Mouse (Mus musculus) limb, embryonic 14.5 days (tissue): ENCODE measurements around the gene Dgkg. TPM values are rescaled to one million over a fixed set of nuclear protein-coding genes. Genes with fewer than 3 reads are reported as not detected.
A peak's percentile ranks its signal among the peaks of the same experiment; 100 is the strongest.

Source experiments
- ATAC-seq: fragments of 200-750 bp; cut with Nextera tagmentation; 2 replicates; pipeline ENCODE4 v1.8.0; 2017; ENCODE audit warnings: low read depth, moderate number of reproducible peaks, moderate TSS enrichment; ENCODE audit not compliant: low FRiP score
- DNase-seq: peaks from one replicate; pipeline ENCODE4 v3.0.0-alpha.2; 2015; ENCODE audit warnings: low spot score
- H3K27ac ChIP-seq: fragments of 300-500 bp; sonication (generic); replicated peaks from 2 replicates; pipeline ENCODE4 v1.5.1; 2014; ENCODE audit warnings: low read depth, mild to moderate bottlenecking, low read length, moderate library complexity, mixed read lengths
- H3K27me3 ChIP-seq: fragments of 300-500 bp; sonication (generic); 2 replicates; pipeline ENCODE4 v1.6.1; 2014; ENCODE audit warnings: low read length, mixed read lengths; ENCODE audit not compliant: control insufficient read depth, insufficient read depth
- H3K36me3 ChIP-seq: fragments of 300-500 bp; sonication (generic); 2 replicates; pipeline ENCODE4 v1.6.1; 2014; ENCODE audit warnings: mild to moderate bottlenecking, low read length, moderate library complexity, mixed read lengths; ENCODE audit not compliant: control insufficient read depth, insufficient read depth
- H3K4me1 ChIP-seq: fragments of 300-500 bp; sonication (generic); 2 replicates; pipeline ENCODE4 v1.6.1; 2014; ENCODE audit warnings: antibody characterized with exemption, low read length, mixed read lengths; ENCODE audit not compliant: control insufficient read depth, insufficient read depth
- H3K4me2 ChIP-seq: fragments of 300-500 bp; sonication (generic); replicated peaks from 2 replicates; pipeline ENCODE4 v1.6.1; 2014; ENCODE audit warnings: low read depth, mild to moderate bottlenecking, low read length, moderate library complexity; ENCODE audit not compliant: severe bottlenecking
- H3K4me3 ChIP-seq: fragments of 300-500 bp; sonication (generic); replicated peaks from 2 replicates; pipeline ENCODE4 v1.5.1; 2014; ENCODE audit warnings: low read length
- H3K9ac ChIP-seq: fragments of 300-500 bp; sonication (generic); 2 replicates; pipeline ENCODE4 v1.6.1; 2014; ENCODE audit warnings: mild to moderate bottlenecking, low read depth, low read length, moderate library complexity; ENCODE audit not compliant: severe bottlenecking
- H3K9me3 ChIP-seq: fragments of 300-500 bp; sonication (generic); 2 replicates; pipeline ENCODE4 v1.6.1; 2016; ENCODE audit warnings: low read length; ENCODE audit not compliant: control insufficient read depth
- POLR2A ChIP-seq: fragments of 200-500 bp; IDR thresholded peaks from 2 replicates; pipeline ENCODE4 v1.8.0; 2012; ENCODE audit warnings: inconsistent platforms, mild to moderate bottlenecking, moderate library complexity, borderline replicate concordance; ENCODE audit not compliant: insufficient read depth, insufficient read length; ENCODE audit errors: extremely low read depth
- WGBS: fragments of 180-500 bp; shearing (Covaris S2); extraction: QIAGEN DNeasy Blood & Tissue Kit; methylation state at CpG from one replicate; pipeline ENCODE4 v1.1.7; 2014; 5-methylcytosine and 5-hydroxymethylcytosine counted together
- polyA plus RNA-seq, 2 experiments: library from polyadenylated mRNA; depleted of rRNA in 1 of 2; stranded (reverse) in 1 of 2; unstranded in 1 of 2; fragments of >200 nt; fragmentation: Nextera tagmentation in 1 of 2; extraction: Ambion mirVana in 1 of 2; gene quantifications; 2 replicates each; pipeline versions ENCODE4 v1.2.1 to v1.2.3; 2012 to 2014

Gene Dgkg
- polyA plus RNA-seq, 2 experiments = 0.08 to 0.26 TPM

DNA sequence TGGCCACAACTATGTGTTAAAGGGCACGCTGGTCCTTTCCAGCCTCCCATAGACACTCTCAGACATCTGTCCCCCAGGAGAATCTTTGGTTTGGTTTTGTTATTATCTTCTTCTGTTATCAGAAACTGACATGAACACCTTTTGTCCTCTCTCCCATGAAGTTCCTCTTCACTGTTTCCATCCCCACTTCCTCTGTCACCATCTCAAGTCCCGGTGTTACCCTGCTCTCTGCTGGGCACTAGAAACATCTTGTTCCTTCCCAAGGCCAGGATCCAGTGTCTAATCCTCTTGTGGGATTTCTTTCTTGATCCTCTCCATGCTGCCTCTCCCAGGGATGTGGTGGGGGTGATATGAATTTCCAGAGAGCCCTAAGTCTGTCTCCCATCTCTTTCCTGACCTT, 32.6 kb upstream of the Dgkg start:
- Histone ChIP-seq H3K27me3 (no peaks in the 10 kb centered on the region), H3K4me3 (no peak overlapping the region), H3K9ac (no peak overlapping the region), H3K27ac (no peak overlapping the region), H3K36me3 (no peaks in the 10 kb centered on the region), H3K9me3 (no peaks in the 10 kb centered on the region), H3K4me2 (no peak overlapping the region), H3K4me1 (no peaks in the 10 kb centered on the region)
- no peak for TF ChIP-seq POLR2A
- no peak for DNase-seq
- 90% methylated on average over 2 of the region's 2 CpGs for WGBS
- no peak for ATAC-seq

- no peaks in the 10 kb centered on the region for H3K9me3 ChIP-seq
- H3K36me3 ChIP-seq = no peaks in the 10 kb centered on the region
- 37% methylated on average over 6 of the region's 8 CpGs for WGBS
- TF ChIP-seq POLR2A = no peak
- ATAC-seq (no peak), DNase-seq (no peak)
- H3K4me3 ChIP-seq = no peak overlapping the region
- no peak overlapping the region for H3K9ac ChIP-seq
- H3K4me2 ChIP-seq = no peak overlapping the region
- no peaks in the 10 kb centered on the region for H3K27me3 ChIP-seq
- no peak overlapping the region for H3K27ac ChIP-seq
- no peaks in the 10 kb centered on the region for H3K4me1 ChIP-seq
Measured at GRCm38 (mm10) chr16:22687711-22688230, 30.8 kb upstream of the Dgkg start.

- H3K27me3 ChIP-seq = no peaks in the 10 kb centered on the region
- no peaks in the 10 kb centered on the region for H3K36me3 ChIP-seq
- no peak overlapping the region for H3K27ac ChIP-seq
- no peak for TF ChIP-seq POLR2A
- no peaks in the 10 kb centered on the region for H3K9me3 ChIP-seq
- DNase-seq (no peak), ATAC-seq (no peak)
- no peak overlapping the region for H3K4me3 ChIP-seq
- no peaks in the 10 kb centered on the region for H3K4me1 ChIP-seq
- H3K9ac ChIP-seq = no peak overlapping the region
- no peak overlapping the region for H3K4me2 ChIP-seq
- 76% methylated on average over 3 of the region's 3 CpGs for WGBS
Measured at GRCm38 (mm10) chr16:22683605-22684004, 26.6 kb upstream of the Dgkg start.

- no peaks in the 10 kb centered on the region for H3K27me3 ChIP-seq
- no peaks in the 10 kb centered on the region for H3K4me1 ChIP-seq
- no peak overlapping the region for H3K4me2 ChIP-seq
- no peaks in the 10 kb centered on the region for H3K9me3 ChIP-seq
- DNase-seq = no peak
- H3K9ac ChIP-seq = no peak overlapping the region
- no peak for ATAC-seq
- H3K36me3 ChIP-seq = no peaks in the 10 kb centered on the region
- no peak overlapping the region for H3K4me3 ChIP-seq
- no peak overlapping the region for H3K27ac ChIP-seq
- TF ChIP-seq POLR2A = no peak
Measured at GRCm38 (mm10) chr16:22682727-22683126, 25.7 kb upstream of the Dgkg start.

DNA sequence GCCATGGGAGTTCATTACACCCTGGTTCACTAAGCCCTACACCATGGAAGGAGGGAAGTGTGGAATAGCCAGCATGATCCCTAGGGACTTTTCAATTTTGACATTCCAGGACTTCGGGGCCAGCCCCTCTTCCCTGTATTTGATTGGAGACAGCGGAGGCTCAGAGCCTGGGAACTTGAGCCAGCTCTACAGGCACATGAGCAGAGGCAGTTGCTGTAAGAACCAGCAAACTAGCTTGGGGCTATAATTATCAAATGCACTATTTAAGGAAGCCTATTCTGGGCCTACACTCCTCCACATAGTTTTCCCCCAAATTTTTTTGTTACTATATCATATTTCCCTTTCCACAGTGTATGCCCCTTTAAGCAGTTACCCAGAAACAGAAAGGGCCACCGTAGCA, 22.6 kb upstream of the Dgkg start:
- DNase-seq (no peak), ATAC-seq (0 out of 2 replicates have a peak, but pooled peaks have one; percentile 37)
- no peaks in the 10 kb centered on the region for H3K27me3 ChIP-seq
- no peak overlapping the region for H3K27ac ChIP-seq
- H3K4me1 ChIP-seq = no peaks in the 10 kb centered on the region
- H3K36me3 ChIP-seq = no peaks in the 10 kb centered on the region
- 56% methylated on average over 3 of the region's 3 CpGs for WGBS
- H3K9me3 ChIP-seq = no peaks in the 10 kb centered on the region
- TF ChIP-seq POLR2A = no peak
- no peak overlapping the region for H3K4me2 ChIP-seq
- H3K9ac ChIP-seq = no peak overlapping the region
- H3K4me3 ChIP-seq = no peak overlapping the region

DNA sequence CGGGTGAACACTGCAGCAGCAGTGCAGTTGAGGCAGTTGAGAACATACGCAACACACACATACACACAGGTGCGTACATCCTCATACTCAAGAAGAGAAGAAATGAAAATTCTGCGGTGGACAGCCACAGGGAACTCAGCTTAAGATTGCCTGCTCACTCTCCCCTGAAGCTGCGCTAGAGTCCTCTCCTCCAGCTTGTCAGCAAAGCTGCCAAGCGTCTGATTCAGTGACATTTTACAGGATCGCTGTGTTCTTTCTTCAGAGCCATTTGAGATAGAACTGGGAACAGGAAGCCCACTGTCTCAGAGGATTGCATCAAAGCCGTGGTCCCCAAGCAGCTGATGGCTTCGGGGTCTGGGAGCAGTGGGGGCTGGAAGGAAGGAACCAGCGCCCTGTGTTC, 17.6 kb upstream of the Dgkg start:
- TF ChIP-seq POLR2A = no peak
- no peak overlapping the region for H3K4me2 ChIP-seq
- no peak for DNase-seq

More for the DNA sequence above, 17.6 kb upstream of the Dgkg start:
- Histone ChIP-seq H3K36me3 (no peaks in the 10 kb centered on the region), H3K9me3 (no peaks in the 10 kb centered on the region), H3K27ac (no peak overlapping the region), H3K9ac (no peak overlapping the region), H3K4me3 (no peak overlapping the region), H3K27me3 (no peaks in the 10 kb centered on the region), H3K4me1 (no peaks in the 10 kb centered on the region)
- 89% methylated on average over 10 of the region's 10 CpGs for WGBS
- ATAC-seq = no peak
